Mouse (Mus musculus): ENCODE results near the gene D1Ertd622e. TPM values are rescaled to one million over a fixed set of nuclear protein-coding genes. Genes with fewer than 3 reads are reported as not detected.
"Not testable (repeated sequence)": the region's sequence is repeated elsewhere in the genome, so short reads cannot be mapped to it uniquely, and the experiment has no call there.

Gene D1Ertd622e
- polyA plus RNA-seq, 1 experiment from 2014 or later = 18.7 TPM

- Histone ChIP-seq H3K9me3 (replicated peaks) (no peaks in the 10 kb centered on the region), H3K4me1 (no peaks in the 10 kb centered on the region), H3K27me3 (no peaks in the 10 kb centered on the region), H3K4me2 (replicated peaks) (no peak overlapping the region), H3K36me3 (no peaks in the 10 kb centered on the region), H3K27ac (replicated peaks) (no peak overlapping the region), H3K9ac (no peak overlapping the region), H3K4me3 (replicated peaks) (no peak overlapping the region)
- 79% methylated on average over 11 of the region's 11 CpGs for WGBS
- no peak for ATAC-seq (ENCODE audit: insufficient number of reproducible peaks, low FRiP score, low TSS enrichment, low read depth)
Observed at GRCm38 (mm10) chr1:97614531-97615462, 47.1 kb downstream of the D1Ertd622e start.

GRCm38 (mm10) chr1:97611747-97612146, 50.1 kb downstream of the D1Ertd622e start:
- no peaks in the 10 kb centered on the region for H3K36me3 ChIP-seq
- H3K27me3 ChIP-seq = no peaks in the 10 kb centered on the region
- H3K4me2 ChIP-seq (replicated peaks) = no peak overlapping the region
- no peaks in the 10 kb centered on the region for H3K9me3 ChIP-seq (replicated peaks)
- H3K9ac ChIP-seq = no peak overlapping the region
- 13% methylated on average over 2 of the region's 2 CpGs for WGBS
- no peak overlapping the region for H3K27ac ChIP-seq (replicated peaks)
- no peak overlapping the region for H3K4me3 ChIP-seq (replicated peaks)
- no peaks in the 10 kb centered on the region for H3K4me1 ChIP-seq
- peak; percentile 63; the same call in 1 of the 2 replicates for ATAC-seq (ENCODE audit: insufficient number of reproducible peaks, low FRiP score, low TSS enrichment, low read depth)

- WGBS = 79% methylated on average over 1 of the region's 1 CpGs
- no peaks in the 10 kb centered on the region for H3K36me3 ChIP-seq
- no peaks in the 10 kb centered on the region for H3K27me3 ChIP-seq
- no peak overlapping the region for H3K4me3 ChIP-seq (replicated peaks)
- no peak overlapping the region for H3K4me2 ChIP-seq (replicated peaks)
- H3K9me3 ChIP-seq (replicated peaks) = no peaks in the 10 kb centered on the region
- H3K27ac ChIP-seq (replicated peaks) = no peak overlapping the region
- no peak overlapping the region for H3K9ac ChIP-seq
- H3K4me1 ChIP-seq = no peaks in the 10 kb centered on the region
- ATAC-seq (ENCODE audit: insufficient number of reproducible peaks, low FRiP score, low TSS enrichment, low read depth) = no peak
Observed at GRCm38 (mm10) chr1:97603361-97603760, 58.5 kb downstream of the D1Ertd622e start.

- Histone ChIP-seq H3K9ac (no peak overlapping the region), H3K27me3 (no peaks in the 10 kb centered on the region), H3K36me3 (no peaks in the 10 kb centered on the region), H3K27ac (replicated peaks) (no peak overlapping the region), H3K4me2 (replicated peaks) (no peak overlapping the region), H3K9me3 (replicated peaks) (no peaks in the 10 kb centered on the region), H3K4me1 (no peaks in the 10 kb centered on the region), H3K4me3 (replicated peaks) (no peak overlapping the region)
- WGBS = 81% methylated on average over 2 of the region's 2 CpGs
- no peak for ATAC-seq (ENCODE audit: insufficient number of reproducible peaks, low FRiP score, low TSS enrichment, low read depth)
Observed at GRCm38 (mm10) chr1:97600371-97600770, 61.5 kb downstream of the D1Ertd622e start.

- H3K4me1 ChIP-seq = no peaks in the 10 kb centered on the region
- no peaks in the 10 kb centered on the region for H3K27me3 ChIP-seq
- H3K9ac ChIP-seq = no peak overlapping the region
- no peak for ATAC-seq (ENCODE audit: insufficient number of reproducible peaks, low FRiP score, low TSS enrichment, low read depth)
- no peak overlapping the region for H3K4me3 ChIP-seq (replicated peaks)
- 71% methylated on average over 3 of the region's 3 CpGs for WGBS
- no peak overlapping the region for H3K27ac ChIP-seq (replicated peaks)
- no peak overlapping the region for H3K4me2 ChIP-seq (replicated peaks)
- no peaks in the 10 kb centered on the region for H3K36me3 ChIP-seq
- H3K9me3 ChIP-seq (replicated peaks) = no peaks in the 10 kb centered on the region
Observed at GRCm38 (mm10) chr1:97599101-97599500, 62.8 kb downstream of the D1Ertd622e start.

GRCm38 (mm10) chr1:97588561-97588960, 73.3 kb downstream of the D1Ertd622e start:
- H3K36me3 ChIP-seq = no peaks in the 10 kb centered on the region
- H3K9ac ChIP-seq = no peak overlapping the region
- H3K27ac ChIP-seq (replicated peaks) = no peak overlapping the region
- no peaks in the 10 kb centered on the region for H3K9me3 ChIP-seq (replicated peaks)
- H3K4me1 ChIP-seq = no peaks in the 10 kb centered on the region
- no peaks in the 10 kb centered on the region for H3K27me3 ChIP-seq
- 39% methylated on average over 3 of the region's 3 CpGs for WGBS
- no peak overlapping the region for H3K4me2 ChIP-seq (replicated peaks)
- H3K4me3 ChIP-seq (replicated peaks) = no peak overlapping the region
- ATAC-seq (ENCODE audit: insufficient number of reproducible peaks, low FRiP score, low TSS enrichment, low read depth) = no peak

- Histone ChIP-seq H3K4me3 (replicated peaks) (no peak overlapping the region), H3K4me1 (no peaks in the 10 kb centered on the region), H3K9me3 (replicated peaks) (no peaks in the 10 kb centered on the region), H3K27ac (replicated peaks) (no peak overlapping the region), H3K27me3 (no peaks in the 10 kb centered on the region), H3K36me3 (no peaks in the 10 kb centered on the region), H3K4me2 (replicated peaks) (no peak overlapping the region), H3K9ac (no peak overlapping the region)
- ATAC-seq (ENCODE audit: insufficient number of reproducible peaks, low FRiP score, low TSS enrichment, low read depth) = no peak
Observed at GRCm38 (mm10) chr1:97585106-97585505, 76.8 kb downstream of the D1Ertd622e start.

GRCm38 (mm10) chr1:97584171-97584570, 77.7 kb downstream of the D1Ertd622e start:
- Histone ChIP-seq H3K9ac (no peak overlapping the region), H3K27me3 (no peaks in the 10 kb centered on the region), H3K27ac (replicated peaks) (no peak overlapping the region), H3K4me1 (no peaks in the 10 kb centered on the region), H3K4me2 (replicated peaks) (no peak overlapping the region), H3K9me3 (replicated peaks) (no peaks in the 10 kb centered on the region), H3K36me3 (no peaks in the 10 kb centered on the region), H3K4me3 (replicated peaks) (no peak overlapping the region)
- 77% methylated on average over 3 of the region's 3 CpGs for WGBS
- no peak for ATAC-seq (ENCODE audit: insufficient number of reproducible peaks, low FRiP score, low TSS enrichment, low read depth)

GRCm38 (mm10) chr1:97583085-97583484, 78.8 kb downstream of the D1Ertd622e start:
- WGBS = 65% methylated on average over 4 of the region's 4 CpGs
- H3K4me3 ChIP-seq (replicated peaks) = no peak overlapping the region
- no peak for ATAC-seq (ENCODE audit: insufficient number of reproducible peaks, low FRiP score, low TSS enrichment, low read depth)
- H3K9me3 ChIP-seq (replicated peaks) = no peaks in the 10 kb centered on the region
- no peak overlapping the region for H3K9ac ChIP-seq
- H3K4me2 ChIP-seq (replicated peaks) = no peak overlapping the region
- no peak overlapping the region for H3K27ac ChIP-seq (replicated peaks)
- no peaks in the 10 kb centered on the region for H3K36me3 ChIP-seq
- no peaks in the 10 kb centered on the region for H3K27me3 ChIP-seq
- no peaks in the 10 kb centered on the region for H3K4me1 ChIP-seq

GRCm38 (mm10) chr1:97580680-97581079, 81.2 kb downstream of the D1Ertd622e start:
- H3K27me3 ChIP-seq; H3K4me1 ChIP-seq; ATAC-seq (ENCODE audit: insufficient number of reproducible peaks, low FRiP score, low TSS enrichment, low read depth): not testable (repeated sequence)

GRCm38 (mm10) chr1:97580270-97580669, 81.6 kb downstream of the D1Ertd622e start:
- Histone ChIP-seq H3K4me1 (no peaks in the 10 kb centered on the region), H3K36me3 (no peaks in the 10 kb centered on the region), H3K9ac (no peak overlapping the region), H3K4me3 (replicated peaks) (no peak overlapping the region), H3K27ac (replicated peaks) (no peak overlapping the region), H3K9me3 (replicated peaks) (no peaks in the 10 kb centered on the region), H3K27me3 (no peaks in the 10 kb centered on the region), H3K4me2 (replicated peaks) (no peak overlapping the region)
- no peak for ATAC-seq (ENCODE audit: insufficient number of reproducible peaks, low FRiP score, low TSS enrichment, low read depth)
- WGBS = 55% methylated on average over 3 of the region's 3 CpGs

More at GRCm38 (mm10) chr1:97580680-97581079, 81.2 kb downstream of the D1Ertd622e start:
- H3K4me3 ChIP-seq (replicated peaks); H3K36me3 ChIP-seq; H3K4me2 ChIP-seq (replicated peaks); H3K27ac ChIP-seq (replicated peaks); H3K9me3 ChIP-seq (replicated peaks); H3K9ac ChIP-seq: not testable (repeated sequence)

- no peaks in the 10 kb centered on the region for H3K4me1 ChIP-seq
- H3K27ac ChIP-seq (replicated peaks) = no peak overlapping the region
- H3K9ac ChIP-seq = no peak overlapping the region
- no peaks in the 10 kb centered on the region for H3K27me3 ChIP-seq
- H3K4me2 ChIP-seq (replicated peaks) = no peak overlapping the region
- H3K36me3 ChIP-seq = no peaks in the 10 kb centered on the region
- WGBS = 87% methylated on average over 3 of the region's 3 CpGs
- no peak for ATAC-seq (ENCODE audit: insufficient number of reproducible peaks, low FRiP score, low TSS enrichment, low read depth)
- H3K4me3 ChIP-seq (replicated peaks) = no peak overlapping the region
- no peaks in the 10 kb centered on the region for H3K9me3 ChIP-seq (replicated peaks)
Observed at GRCm38 (mm10) chr1:97578025-97578417, 83.9 kb downstream of the D1Ertd622e start.

Measured in embryonic facial prominence, embryonic 15.5 days (tissue).